8 mouse cellular contexts compared by ENCODE assay signal in the genomic region with DNA sequence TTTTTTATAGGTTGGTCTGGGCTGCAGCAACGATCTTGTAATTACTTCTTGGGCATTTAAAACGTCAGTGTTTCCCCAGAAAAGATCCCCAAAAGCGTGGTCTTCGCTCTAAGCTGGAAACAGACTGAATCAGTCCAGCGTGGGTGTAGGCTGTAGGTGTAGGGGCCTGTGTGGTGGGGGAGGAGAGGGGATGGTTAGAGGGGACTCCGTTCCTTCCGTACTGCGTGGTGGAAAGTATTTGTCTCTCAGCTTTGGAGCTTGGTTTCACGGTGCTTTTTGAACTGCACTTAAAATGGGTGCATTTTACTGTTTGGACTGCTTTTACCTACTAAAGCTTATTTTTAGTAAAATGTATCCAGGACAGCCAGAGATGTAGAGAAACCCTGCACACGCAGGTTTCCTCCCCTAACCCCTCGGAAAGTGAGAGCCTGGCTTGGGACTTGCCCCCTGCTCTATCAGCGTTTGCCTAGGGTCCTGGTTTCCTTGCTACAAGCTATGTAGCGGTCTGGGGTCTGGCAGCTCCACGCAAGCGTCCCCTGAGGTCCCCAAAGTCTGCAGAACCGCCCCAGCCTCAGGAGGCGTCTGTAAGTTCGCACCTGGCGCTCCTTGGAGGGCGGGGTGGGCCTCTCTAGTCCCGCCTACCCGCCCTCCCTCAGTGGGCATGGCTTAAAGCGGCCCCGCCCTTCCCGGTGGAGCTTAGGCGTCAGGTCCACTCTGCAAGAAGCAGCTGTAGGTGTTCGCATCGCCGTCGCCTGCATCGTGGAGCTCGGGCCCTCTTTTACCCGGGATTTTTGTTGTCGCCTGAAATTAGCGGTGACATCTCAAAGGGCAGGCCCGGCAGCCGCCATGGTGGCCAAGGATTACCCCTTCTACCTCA.
DNase-seq lines count a peak whose midpoint lies in the region; ATAC-seq lines count a peak whose summit lies in the region.

No protein-coding gene starts in this region.

- DNase-seq in CD8-positive naive resting alpha-beta T cell, adult 2 months (ENCODE audit: low read depth in 2 of 2, low spot score in 2 of 2), result peak; percentile 87 to 93
- peak; percentile 77 for DNase-seq in c-Kit-positive CD71-positive TER-119-positive erythroid progenitor cells, embryonic 14.5 days (ENCODE audit: low spot score)
- DNase-seq in kidney, postnatal 25 days, result peak; percentile 93 to 95
- peak; percentile 97 for DNase-seq in naive thymus-derived CD4-positive, alpha-beta T cell, adult 2 months (ENCODE audit: low read depth)
- DNase-seq in spleen, postnatal 4 days (ENCODE audit: low spot score in 2 of 2), result peak; percentile 88 to 93

- 2% methylated on average over 37 of the region's 37 CpGs for WGBS in forebrain, embryonic 12.5 days
- WGBS in heart, embryonic 16.5 days, result 3% methylated on average over 37 of the region's 37 CpGs
- WGBS in liver, embryonic 12.5 days (ENCODE audit: insufficient replicate concordance), result 2% methylated on average over 37 of the region's 37 CpGs

- H3K27ac ChIP-seq in forebrain, embryonic 12.5 days, result no peak overlapping the region
- H3K27ac ChIP-seq in heart, embryonic 16.5 days (ENCODE audit: low read length), result no peak overlapping the region
- no peak overlapping the region for H3K27ac ChIP-seq in liver, embryonic 12.5 days

- H3K4me1 ChIP-seq in forebrain, embryonic 12.5 days, result peaks cover 15% of the 10 kb centered on the region
- H3K4me1 ChIP-seq in heart, embryonic 16.5 days (ENCODE audit: control insufficient read depth, insufficient read depth, low read length), result peaks cover 12% of the 10 kb centered on the region
- peaks cover 26% of the 10 kb centered on the region for H3K4me1 ChIP-seq in liver, embryonic 12.5 days

- peak; percentile 86 for ATAC-seq in forebrain, embryonic 12.5 days (ENCODE audit: low FRiP score)
- ATAC-seq in heart, embryonic 16.5 days (replicated peaks; ENCODE audit: extremely low read depth, insufficient read depth, low FRiP score), result peak; percentile 92
- ATAC-seq in liver, embryonic 12.5 days, result peak; percentile 95

- H3K36me3 ChIP-seq in forebrain, embryonic 12.5 days (replicated peaks), result no peaks in the 10 kb centered on the region
- no peaks in the 10 kb centered on the region for H3K36me3 ChIP-seq in heart, embryonic 16.5 days (ENCODE audit: control insufficient read depth, insufficient read depth)
- H3K36me3 ChIP-seq in liver, embryonic 12.5 days, result no peaks in the 10 kb centered on the region

- H3K27me3 ChIP-seq in forebrain, embryonic 12.5 days, result peaks cover 35% of the 10 kb centered on the region
- no peaks in the 10 kb centered on the region for H3K27me3 ChIP-seq in heart, embryonic 16.5 days (ENCODE audit: control insufficient read depth, insufficient read depth, low read length)
- peaks cover 33% of the 10 kb centered on the region for H3K27me3 ChIP-seq in liver, embryonic 12.5 days (replicated peaks)

- peak overlapping the region; percentile 95 for H3K4me2 ChIP-seq in forebrain, embryonic 12.5 days
- H3K4me2 ChIP-seq in heart, embryonic 16.5 days (ENCODE audit: low read depth, low read length), result peak overlapping the region; percentile 95
- peak overlapping the region; percentile 88 for H3K4me2 ChIP-seq in liver, embryonic 12.5 days

- peak overlapping the region; percentile 50 for H3K9ac ChIP-seq in forebrain, embryonic 12.5 days
- peak overlapping the region; percentile 77 for H3K9ac ChIP-seq in heart, embryonic 16.5 days (ENCODE audit: low read length)
- H3K9ac ChIP-seq in liver, embryonic 12.5 days, result peak overlapping the region; percentile 59

- H3K9me3 ChIP-seq in forebrain, embryonic 12.5 days, result no peaks in the 10 kb centered on the region
- H3K9me3 ChIP-seq in heart, embryonic 16.5 days (replicated peaks; ENCODE audit: control insufficient read depth, low read length), result no peaks in the 10 kb centered on the region
- no peaks in the 10 kb centered on the region for H3K9me3 ChIP-seq in liver, embryonic 12.5 days (replicated peaks)

- H3K4me3 ChIP-seq in forebrain, embryonic 12.5 days (replicated peaks), result peak overlapping the region; percentile 52
- peak overlapping the region; percentile 69 for H3K4me3 ChIP-seq in heart, embryonic 16.5 days (ENCODE audit: low read length)
- peak overlapping the region; percentile 59 for H3K4me3 ChIP-seq in liver, embryonic 12.5 days
